Mouse (Mus musculus): ENCODE results near the gene Wnt7b.

- TF ChIP-seq CTCF (IDR thresholded peaks at IDR 0.05; ENCODE audit: control insufficient read depth, insufficient read depth, insufficient read length) (no peak), USF1 (IDR thresholded peaks at IDR 0.05; ENCODE audit: low read depth) (peak; percentile 57), MAX (IDR thresholded peaks at IDR 0.05) (no peak), MYOG (IDR thresholded peaks at IDR 0.05; ENCODE audit: control insufficient read depth, extremely low read depth, insufficient read length) (no peak)
These were observed 18.9 kb upstream of the Wnt7b start for GRCm38 (mm10) chr15:85601202-85601601.

All from C2C12 (cell line).